Mouse (Mus musculus): ENCODE data around the gene Foxn2. TPM values are rescaled to one million over a fixed set of nuclear protein-coding genes. Genes with fewer than 3 reads are reported as not detected.

Foxn2 gene
- total RNA-seq, 1 experiment: 29.7 TPM

GRCm38 (mm10) chr17:88493551-88493950 lies 53.0 kb downstream of the Foxn2 start:
- DNase-seq (ENCODE audit: low read depth, low spot score): no peak
- H3K9me3 ChIP-seq (ENCODE audit: control insufficient read depth, insufficient read depth, low read depth, low read length): no peaks in the 10 kb centered on the region
- in situ Hi-C loops (cut with MboI; ENCODE audit: low sequenced_read_pairs in 2 of 2, unreplicated experiment in 2 of 2): no loop called here
- no peak overlapping the region for H3K9ac ChIP-seq (ENCODE audit: insufficient read depth, low read depth, low read length, poor library complexity, severe bottlenecking)
- no peak overlapping the region for H3K27ac ChIP-seq (ENCODE audit: insufficient read depth, low read depth, low read length, poor library complexity, severe bottlenecking)
- peaks cover 13% of the 10 kb centered on the region for H3K36me3 ChIP-seq (ENCODE audit: control insufficient read depth, insufficient read depth, low read length, poor library complexity, severe bottlenecking)
- H3K4me3 ChIP-seq (ENCODE audit: insufficient read depth in 1 of 2, low read depth in 1 of 2, low read length in 2 of 2, poor library complexity in 1 of 2, severe bottlenecking in 1 of 2): no peak overlapping the region
- peaks cover 0 to 6% of the 10 kb centered on the region in 2 experiments; a peak in 1 of 4 replicates for H3K4me1 ChIP-seq (ENCODE audit: control insufficient read depth in 2 of 2, insufficient read depth in 2 of 2, low read length in 2 of 2, poor library complexity in 1 of 2)
- TF ChIP-seq ZNF384 (IDR thresholded peaks at IDR 0.05; ENCODE audit: low read depth, low read length) (no peak), ZC3H11A (IDR thresholded peaks at IDR 0.05; ENCODE audit: borderline replicate concordance, low read depth, low read length) (no peak), CHD2 (IDR thresholded peaks at IDR 0.05; ENCODE audit: low read depth, low read length) (no peak), HCFC1 (IDR thresholded peaks at IDR 0.05; ENCODE audit: borderline replicate concordance, insufficient read depth, low read length) (no peak), MAFK (IDR thresholded peaks at IDR 0.05; ENCODE audit: insufficient read depth, low read depth, low read length) (no peak)

GRCm38 (mm10) chr17:88494121-88494771 lies 53.7 kb downstream of the Foxn2 start:
- H3K4me3 ChIP-seq (ENCODE audit: insufficient read depth in 1 of 2, low read depth in 1 of 2, low read length in 2 of 2, poor library complexity in 1 of 2, severe bottlenecking in 1 of 2): no peak overlapping the region
- in situ Hi-C loops (cut with MboI; ENCODE audit: low sequenced_read_pairs in 2 of 2, unreplicated experiment in 2 of 2): no loop called here
- no peak overlapping the region for H3K27ac ChIP-seq (ENCODE audit: insufficient read depth, low read depth, low read length, poor library complexity, severe bottlenecking)
- no peak overlapping the region for H3K9ac ChIP-seq (ENCODE audit: insufficient read depth, low read depth, low read length, poor library complexity, severe bottlenecking)
- H3K36me3 ChIP-seq (ENCODE audit: control insufficient read depth, insufficient read depth, low read length, poor library complexity, severe bottlenecking): peaks cover 13% of the 10 kb centered on the region
- no peak for DNase-seq (ENCODE audit: low read depth, low spot score)
- TF ChIP-seq CHD2 (IDR thresholded peaks at IDR 0.05; ENCODE audit: low read depth, low read length): no peak
- no peak for TF ChIP-seq HCFC1 (IDR thresholded peaks at IDR 0.05; ENCODE audit: borderline replicate concordance, insufficient read depth, low read length)
- no peak for TF ChIP-seq ZNF384 (IDR thresholded peaks at IDR 0.05; ENCODE audit: low read depth, low read length)
- TF ChIP-seq MAFK (IDR thresholded peaks at IDR 0.05; ENCODE audit: insufficient read depth, low read depth, low read length): no peak
- TF ChIP-seq ZC3H11A (IDR thresholded peaks at IDR 0.05; ENCODE audit: borderline replicate concordance, low read depth, low read length): no peak
- peaks cover 0 to 6% of the 10 kb centered on the region in 2 experiments; a peak in 1 of 4 replicates for H3K4me1 ChIP-seq (ENCODE audit: control insufficient read depth in 2 of 2, insufficient read depth in 2 of 2, low read length in 2 of 2, poor library complexity in 1 of 2)
- H3K9me3 ChIP-seq (ENCODE audit: control insufficient read depth, insufficient read depth, low read depth, low read length): no peaks in the 10 kb centered on the region

- TF ChIP-seq CHD2 (IDR thresholded peaks at IDR 0.05; ENCODE audit: low read depth, low read length) (no peak), ZNF384 (IDR thresholded peaks at IDR 0.05; ENCODE audit: low read depth, low read length) (no peak), HCFC1 (IDR thresholded peaks at IDR 0.05; ENCODE audit: borderline replicate concordance, insufficient read depth, low read length) (no peak), ZC3H11A (IDR thresholded peaks at IDR 0.05; ENCODE audit: borderline replicate concordance, low read depth, low read length) (no peak), MAFK (IDR thresholded peaks at IDR 0.05; ENCODE audit: insufficient read depth, low read depth, low read length) (no peak)
- no peaks in the 10 kb centered on the region for H3K9me3 ChIP-seq (ENCODE audit: control insufficient read depth, insufficient read depth, low read depth, low read length)
- no peak overlapping the region for H3K27ac ChIP-seq (ENCODE audit: insufficient read depth, low read depth, low read length, poor library complexity, severe bottlenecking)
- peaks cover 13% of the 10 kb centered on the region for H3K36me3 ChIP-seq (ENCODE audit: control insufficient read depth, insufficient read depth, low read length, poor library complexity, severe bottlenecking)
- H3K9ac ChIP-seq (ENCODE audit: insufficient read depth, low read depth, low read length, poor library complexity, severe bottlenecking): no peak overlapping the region
- H3K4me3 ChIP-seq (ENCODE audit: insufficient read depth in 1 of 2, low read depth in 1 of 2, low read length in 2 of 2, poor library complexity in 1 of 2, severe bottlenecking in 1 of 2): no peak overlapping the region
- DNase-seq (ENCODE audit: low read depth, low spot score): no peak
- in situ Hi-C loops (cut with MboI; ENCODE audit: low sequenced_read_pairs in 2 of 2, unreplicated experiment in 2 of 2): no loop called here
- peaks cover 0 to 7% of the 10 kb centered on the region in 2 experiments; a peak in 1 of 4 replicates for H3K4me1 ChIP-seq (ENCODE audit: control insufficient read depth in 2 of 2, insufficient read depth in 2 of 2, low read length in 2 of 2, poor library complexity in 1 of 2)
Observed at GRCm38 (mm10) chr17:88494772-88495132, 54.2 kb downstream of the Foxn2 start.

DNA sequence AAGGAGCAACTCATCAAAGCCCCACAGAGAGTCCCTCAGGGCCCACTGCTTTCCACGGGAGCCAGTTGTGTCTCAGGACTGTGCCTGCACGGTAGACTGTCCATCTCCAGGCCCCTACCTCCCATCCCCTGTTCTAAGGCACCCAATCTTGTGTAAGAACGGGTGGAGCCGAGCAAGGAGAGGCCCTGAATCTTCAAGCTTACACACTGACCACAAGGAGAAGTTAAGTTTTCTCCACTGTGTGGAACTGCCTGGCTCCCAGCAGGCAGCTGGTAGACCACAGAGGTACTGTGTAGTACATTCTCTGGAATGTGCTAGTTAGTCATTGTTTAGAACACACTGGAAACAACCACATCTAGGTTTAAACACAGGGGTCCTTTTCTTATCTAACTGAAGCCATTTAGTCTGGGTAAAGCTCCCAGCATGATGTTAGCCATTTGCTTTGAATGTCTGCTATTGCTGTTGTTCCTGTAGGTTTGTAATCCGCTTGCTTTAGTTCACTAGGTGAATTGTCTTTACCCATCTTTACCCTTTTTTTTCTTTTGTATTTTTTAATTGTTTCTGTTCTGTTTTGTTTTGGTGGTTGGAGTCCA lies 57.7 kb downstream of the Foxn2 start:
- DNase-seq (ENCODE audit: low read depth, low spot score): no peak
- Histone ChIP-seq H3K36me3 (ENCODE audit: control insufficient read depth, insufficient read depth, low read length, poor library complexity, severe bottlenecking) (peaks cover 8% of the 10 kb centered on the region), H3K9me3 (ENCODE audit: control insufficient read depth, insufficient read depth, low read depth, low read length) (no peaks in the 10 kb centered on the region), H3K27ac (ENCODE audit: insufficient read depth, low read depth, low read length, poor library complexity, severe bottlenecking) (peak overlapping the region; percentile 77), H3K4me1 (ENCODE audit: control insufficient read depth in 2 of 2, insufficient read depth in 2 of 2, low read length in 2 of 2, poor library complexity in 1 of 2) (peaks cover 0 to 8% of the 10 kb centered on the region in 2 experiments; a peak in 1 of 4 replicates), H3K4me3 (ENCODE audit: insufficient read depth in 1 of 2, low read depth in 1 of 2, low read length in 2 of 2, poor library complexity in 1 of 2, severe bottlenecking in 1 of 2) (no peak overlapping the region), H3K9ac (ENCODE audit: insufficient read depth, low read depth, low read length, poor library complexity, severe bottlenecking) (no peak overlapping the region)
- no peak for TF ChIP-seq HCFC1 (IDR thresholded peaks at IDR 0.05; ENCODE audit: borderline replicate concordance, insufficient read depth, low read length)
- in situ Hi-C loops (cut with MboI; ENCODE audit: low sequenced_read_pairs in 2 of 2, unreplicated experiment in 2 of 2): no loop called here

Measured in ES-E14 (cell line).